Mouse (Mus musculus) MN1 (cell line): ENCODE data around the gene AI467606.
A peak's percentile ranks its signal among the peaks of the same experiment; 100 is the strongest.

Source experiments
- DNase-seq: peaks from one replicate; pipeline ENCODE4 v3.0.0-alpha.2; 2016; ENCODE audit warnings: low spot score

Gene AI467606

GRCm38 (mm10) chr7:127093914-127094313 lies 2.8 kb downstream of the AI467606 start:
- no peak for DNase-seq

- no peak for DNase-seq
Observed at GRCm38 (mm10) chr7:127096456-127096855, 5.3 kb downstream of the AI467606 start.

- DNase-seq: no peak
Observed at GRCm38 (mm10) chr7:127098521-127098920, 7.4 kb downstream of the AI467606 start.

GRCm38 (mm10) chr7:127098950-127099349 lies 7.8 kb downstream of the AI467606 start:
- DNase-seq: no peak

GRCm38 (mm10) chr7:127099528-127099927 lies 8.4 kb downstream of the AI467606 start:
- no peak for DNase-seq

GRCm38 (mm10) chr7:127101451-127102016 lies 10.4 kb downstream of the AI467606 start:
- DNase-seq: peak; percentile 46

- DNase-seq: no peak
Observed at GRCm38 (mm10) chr7:127102148-127102547, 11.0 kb downstream of the AI467606 start.

- no peak for DNase-seq
Observed at GRCm38 (mm10) chr7:127103960-127104359, 12.8 kb downstream of the AI467606 start.

- DNase-seq: peak; percentile 95
Observed at GRCm38 (mm10) chr7:127104560-127105332, 13.6 kb downstream of the AI467606 start.

- DNase-seq: no peak
Observed at GRCm38 (mm10) chr7:127105551-127105950, 14.4 kb downstream of the AI467606 start.

- DNase-seq: peak; percentile 83
Observed at GRCm38 (mm10) chr7:127110239-127111007, 19.3 kb downstream of the AI467606 start.

- DNase-seq: peak; percentile 66
Observed at GRCm38 (mm10) chr7:127111461-127111860, 20.3 kb downstream of the AI467606 start.

GRCm38 (mm10) chr7:127112251-127112841 lies 21.2 kb downstream of the AI467606 start:
- no peak for DNase-seq

- no peak for DNase-seq
Observed at GRCm38 (mm10) chr7:127112921-127113597, 21.9 kb downstream of the AI467606 start.

GRCm38 (mm10) chr7:127113614-127114259 lies 22.6 kb downstream of the AI467606 start:
- DNase-seq: peak; percentile 68

GRCm38 (mm10) chr7:127114920-127115319 lies 23.8 kb downstream of the AI467606 start:
- no peak for DNase-seq

GRCm38 (mm10) chr7:127116331-127116935 lies 25.3 kb downstream of the AI467606 start:
- no peak for DNase-seq

- peak; percentile 74 for DNase-seq
Observed at GRCm38 (mm10) chr7:127117948-127118347, 26.8 kb downstream of the AI467606 start.

- DNase-seq: no peak
Observed at GRCm38 (mm10) chr7:127118671-127119445, 27.7 kb downstream of the AI467606 start.
